Mouse (Mus musculus) ovary, postnatal 14 days (tissue): ENCODE results near the gene Unk.
"Not testable (repeated sequence)": the region's sequence is repeated elsewhere in the genome, so short reads cannot be mapped to it uniquely, and the experiment has no call there.

Experiments
- DNase-seq: peaks from one replicate; pipeline ENCODE4 v3.0.0; 2022; ENCODE audit warnings: low spot score

Unk gene

DNA sequence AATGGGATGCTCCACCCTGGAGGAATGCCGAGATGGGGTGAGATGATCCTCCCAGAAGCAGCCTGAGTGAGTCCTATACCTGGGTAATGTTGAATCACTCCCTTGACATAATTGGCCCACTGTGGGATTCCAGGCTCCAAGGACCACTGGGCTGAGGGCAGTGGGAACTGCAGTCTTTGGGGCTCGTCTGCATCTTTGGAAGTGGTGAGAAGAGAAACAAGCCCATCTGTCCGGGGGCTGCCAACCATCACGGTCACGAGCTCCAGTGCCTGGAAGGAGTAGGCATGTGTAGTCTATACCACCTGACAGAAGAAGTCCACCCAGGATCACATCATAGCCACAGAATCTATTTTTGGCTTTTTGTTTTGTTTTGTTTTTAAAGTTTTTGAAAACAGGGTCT, 19.2 kb upstream of the Unk start:
- DNase-seq, result no peak

DNA sequence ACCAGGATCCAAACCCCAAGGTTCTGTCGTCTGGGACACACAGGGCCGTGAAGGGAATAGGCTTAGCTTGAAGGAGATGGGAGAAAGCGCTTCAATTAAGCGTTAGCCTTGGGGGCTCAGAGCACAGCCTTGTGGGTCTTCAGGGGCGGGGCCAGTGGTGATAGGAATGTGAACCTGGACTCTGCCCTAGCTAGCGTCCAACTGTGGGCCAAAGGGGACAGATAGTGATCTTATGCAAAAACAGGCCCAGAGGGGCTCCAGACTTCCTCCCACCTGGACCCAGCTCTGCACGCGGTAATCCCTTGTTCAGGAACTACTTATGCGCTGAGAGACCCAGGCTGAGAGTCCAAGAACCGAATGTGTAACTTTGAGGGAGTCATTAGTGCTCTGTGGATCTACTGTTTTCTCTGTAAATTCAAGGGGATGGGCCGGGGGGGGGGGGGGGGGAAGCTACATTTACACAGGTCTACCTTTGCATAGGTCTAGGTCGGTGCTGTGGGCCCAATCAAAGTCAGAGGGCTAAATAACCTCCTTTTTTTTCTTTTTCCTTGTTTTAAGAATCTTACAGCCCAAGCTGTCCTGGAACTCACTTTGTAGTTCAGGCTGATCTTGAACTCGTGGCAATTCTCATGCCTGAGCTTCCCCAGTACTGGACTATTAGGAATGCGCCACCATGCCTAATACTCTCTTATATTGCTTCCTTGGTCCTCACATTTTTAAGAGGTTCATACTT, 18.4 kb upstream of the Unk start:
- DNase-seq, result no peak

DNA sequence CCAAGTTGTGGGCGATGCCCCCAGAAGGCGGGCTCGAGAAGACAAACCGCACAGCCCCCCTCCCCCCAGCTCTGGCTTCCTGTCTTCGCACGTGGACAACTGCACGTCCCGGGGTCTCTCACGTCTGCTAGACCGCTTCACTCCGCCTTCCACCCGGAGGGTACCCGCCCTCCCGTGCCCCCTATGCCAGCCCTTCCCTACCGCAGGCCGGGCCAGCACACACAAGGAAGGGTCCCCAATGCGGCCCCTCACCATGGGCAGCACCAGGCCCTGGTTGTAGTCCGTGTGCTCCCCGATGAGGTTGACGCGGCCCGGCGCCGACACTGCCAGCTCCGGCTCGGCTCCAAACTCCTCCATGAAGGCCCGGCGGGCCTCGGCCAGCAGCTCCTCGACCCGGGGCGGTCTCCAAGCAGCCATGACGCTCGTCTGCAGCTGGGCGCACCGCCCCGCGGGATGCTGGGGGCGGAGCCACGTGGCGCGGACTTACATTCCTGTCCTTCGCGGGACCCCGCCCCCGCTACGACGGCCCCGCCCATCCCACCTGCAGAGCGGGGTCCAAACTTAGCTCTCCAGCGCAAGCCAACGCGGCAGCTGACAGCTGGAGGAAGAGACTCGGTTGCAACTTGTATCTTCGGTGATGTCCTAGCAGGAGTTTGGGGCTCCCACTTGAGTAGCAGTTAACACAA, 17.7 kb upstream of the Unk start, which contains the start of gene Galk1:
TSS of gene Galk1 (minus strand) at position 458 of the 686 bp plus-strand sequence.
- peak; percentile 81 for DNase-seq

DNA sequence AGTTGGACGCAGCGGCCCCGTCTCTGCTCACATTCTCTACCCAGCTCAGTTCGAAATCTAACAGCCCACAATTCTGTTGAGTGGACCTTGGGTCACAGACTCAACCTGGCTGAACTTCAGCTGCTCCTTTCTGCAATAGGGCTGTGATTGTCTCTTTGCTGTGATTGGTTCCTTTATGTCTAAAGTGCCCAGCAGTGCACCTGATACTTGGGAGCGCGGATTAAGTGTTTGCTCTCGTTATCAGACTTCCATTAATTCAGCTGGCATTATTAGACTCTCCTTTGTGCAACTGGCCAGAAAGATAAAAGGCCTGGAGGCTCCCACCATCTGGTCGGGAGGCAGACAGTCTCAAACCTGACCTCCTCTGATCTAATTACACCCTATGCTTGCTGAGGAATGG, 15.3 kb upstream of the Unk start:
- DNase-seq, result no peak

DNA sequence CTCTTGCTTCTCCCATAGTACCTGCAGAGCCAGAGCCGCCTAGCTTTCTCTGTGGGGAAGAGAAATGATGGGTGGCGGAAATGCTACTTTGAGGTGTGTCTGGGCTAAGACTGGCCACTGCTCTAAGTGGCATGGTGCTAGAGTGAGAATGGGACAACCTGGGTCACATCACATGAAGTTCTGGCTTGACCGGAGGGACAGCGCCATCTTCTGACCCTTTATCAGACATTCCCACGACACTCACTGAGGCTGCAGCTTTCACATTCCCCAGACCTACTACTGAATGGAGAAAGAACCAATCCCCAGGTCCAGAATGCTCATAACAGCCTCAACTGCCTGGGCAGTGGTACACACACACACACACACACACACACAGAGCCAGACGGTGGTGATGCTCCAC, 12.0 kb upstream of the Unk start:
- no peak for DNase-seq

DNA sequence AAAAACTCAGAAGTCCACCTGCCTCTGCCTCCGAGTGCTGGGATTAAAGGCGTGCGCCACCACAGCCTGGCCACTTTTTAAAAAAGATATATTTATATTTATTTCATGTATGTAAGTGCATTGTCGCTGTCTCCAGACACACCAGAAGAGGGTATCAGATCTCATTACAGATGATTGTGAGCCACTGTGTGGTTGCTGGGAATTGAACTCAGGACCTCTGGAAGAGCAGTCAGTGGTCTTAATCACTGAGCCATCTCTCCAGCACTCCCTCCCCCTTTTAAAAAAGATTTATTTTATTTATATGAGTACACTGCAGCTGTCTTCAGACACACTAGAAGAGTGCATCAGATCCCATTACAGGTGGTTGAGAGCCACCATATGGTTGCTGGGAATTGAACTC, 11.3 kb upstream of the Unk start:
- DNase-seq, result not testable (repeated sequence)

DNA sequence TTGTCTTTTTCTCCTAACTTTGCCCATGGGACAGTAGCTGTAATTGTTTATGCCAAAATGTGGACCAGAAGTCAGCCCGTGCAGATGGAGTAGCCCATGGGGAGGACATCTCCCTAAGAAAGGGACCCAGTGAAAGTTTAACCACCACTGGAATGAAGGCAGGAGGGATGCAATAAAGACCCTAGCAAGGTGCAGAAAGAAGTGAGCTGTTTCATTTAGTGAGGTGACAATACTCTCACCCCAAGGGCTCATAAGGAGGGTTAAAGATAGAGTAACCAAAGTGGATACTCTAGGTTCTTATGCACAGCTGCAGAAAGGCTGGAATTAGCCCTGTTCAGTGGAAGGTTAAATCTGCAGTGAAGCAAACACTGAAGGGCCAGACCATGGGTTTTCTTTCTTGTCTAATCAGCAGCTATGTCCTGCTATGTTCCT, 10.7 kb upstream of the Unk start:
- DNase-seq, result no peak

DNA sequence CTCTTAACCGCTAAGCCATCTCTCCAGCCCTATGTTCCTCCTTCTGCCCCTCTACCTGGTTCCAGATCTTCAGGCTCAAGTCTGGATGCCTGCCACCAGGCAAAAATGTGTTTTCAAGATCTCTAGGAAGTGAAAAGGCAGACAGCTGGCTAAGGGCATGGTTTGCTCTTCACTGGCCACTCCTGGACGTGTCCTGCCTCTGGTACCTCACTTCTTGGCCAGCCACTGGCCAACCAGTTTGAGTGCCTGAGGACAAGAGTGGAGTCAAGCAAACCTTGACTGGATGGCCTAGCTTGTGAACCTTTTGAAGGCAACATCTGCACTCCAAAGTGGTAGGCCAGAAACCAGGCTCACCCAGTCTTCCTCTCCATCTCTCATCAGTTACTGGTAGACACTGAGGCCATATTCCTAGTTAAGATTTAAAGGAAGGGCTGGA, 10.1 kb upstream of the Unk start:
- no peak for DNase-seq

DNA sequence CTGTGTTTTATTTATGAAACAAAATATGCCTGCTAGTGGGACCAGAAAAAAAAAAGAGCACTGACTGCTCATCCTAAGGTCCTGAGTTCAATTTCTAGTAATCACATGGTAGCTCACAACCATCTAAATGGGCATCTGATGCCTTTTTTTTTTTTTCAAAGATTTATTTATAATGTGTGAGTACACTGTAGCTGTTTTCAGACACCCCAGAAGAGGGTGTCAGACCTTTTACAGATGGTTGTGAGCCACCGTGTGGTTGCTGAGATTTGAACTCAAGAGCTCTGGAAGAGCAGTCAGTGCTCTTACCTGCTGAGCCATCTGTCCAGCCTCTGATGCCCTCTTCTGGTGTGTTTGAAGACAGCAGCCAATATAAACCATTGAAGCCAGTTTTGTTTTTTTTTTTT, 9.6 kb upstream of the Unk start:
- DNase-seq, result no peak

DNA sequence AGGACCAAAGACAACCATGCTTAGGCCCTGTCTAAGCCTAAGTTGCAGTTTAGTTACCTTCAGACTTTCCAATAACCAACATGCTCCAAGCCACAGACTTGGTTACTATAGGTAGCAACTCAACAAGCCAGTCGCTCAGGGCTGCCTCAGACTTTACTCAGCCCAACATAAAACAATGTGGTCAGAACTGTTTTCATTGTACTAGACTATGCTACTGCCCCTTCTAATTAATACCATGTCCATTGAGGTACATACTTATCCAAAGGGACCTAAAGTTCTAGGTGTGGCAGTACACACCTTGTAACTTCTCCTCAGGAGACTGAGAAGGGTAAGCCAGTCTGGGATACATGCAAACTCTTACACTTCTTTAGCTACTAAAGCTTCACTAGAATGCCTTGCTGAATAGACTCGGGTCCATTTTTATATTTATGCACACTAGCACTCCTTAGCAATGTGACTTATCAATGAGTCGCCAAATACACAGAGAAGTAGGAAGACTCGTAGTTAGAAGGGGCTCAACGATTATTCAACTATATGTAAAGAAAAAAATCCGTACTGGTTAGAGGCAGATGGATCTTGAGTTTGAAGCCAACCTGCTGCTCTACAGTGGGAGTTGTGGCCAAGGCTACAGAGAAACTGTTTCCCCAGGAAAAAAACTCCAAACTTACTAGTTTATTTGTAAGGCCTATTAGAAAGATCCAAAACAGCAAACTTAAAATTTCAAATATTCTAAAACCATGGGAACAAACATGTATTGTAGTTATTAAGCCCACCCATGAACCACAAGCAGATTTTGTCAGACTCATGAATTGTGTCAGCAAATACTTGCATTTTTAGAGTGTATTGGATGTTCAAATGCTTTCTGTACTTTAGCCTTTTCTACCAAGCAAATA, 8.5 kb upstream of the Unk start:
- no peak for DNase-seq

DNA sequence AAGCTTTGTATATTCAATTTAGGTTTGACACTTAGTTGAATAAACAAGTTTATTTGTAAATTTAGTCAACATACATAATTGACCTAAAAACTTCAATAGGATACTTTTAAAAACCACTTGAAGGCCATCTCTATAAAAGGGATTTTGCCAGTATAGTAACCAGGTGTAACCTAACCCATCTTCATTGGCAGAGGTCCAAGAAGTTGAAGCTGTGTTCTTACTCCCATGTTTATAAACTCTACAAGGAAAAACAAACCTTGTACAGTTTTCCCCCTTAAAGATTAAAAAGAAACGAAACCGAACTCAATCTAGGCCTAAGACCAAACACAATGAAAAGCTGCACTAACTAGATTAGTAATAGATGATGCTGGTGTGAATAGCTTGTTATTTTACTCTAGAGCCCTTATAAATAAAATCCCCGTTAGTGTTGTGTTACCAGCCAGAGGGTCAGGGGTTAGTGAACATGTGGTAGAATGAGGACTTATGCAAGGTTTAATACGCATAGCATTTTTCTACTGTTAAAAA, 7.8 kb upstream of the Unk start:
- DNase-seq, result no peak

DNA sequence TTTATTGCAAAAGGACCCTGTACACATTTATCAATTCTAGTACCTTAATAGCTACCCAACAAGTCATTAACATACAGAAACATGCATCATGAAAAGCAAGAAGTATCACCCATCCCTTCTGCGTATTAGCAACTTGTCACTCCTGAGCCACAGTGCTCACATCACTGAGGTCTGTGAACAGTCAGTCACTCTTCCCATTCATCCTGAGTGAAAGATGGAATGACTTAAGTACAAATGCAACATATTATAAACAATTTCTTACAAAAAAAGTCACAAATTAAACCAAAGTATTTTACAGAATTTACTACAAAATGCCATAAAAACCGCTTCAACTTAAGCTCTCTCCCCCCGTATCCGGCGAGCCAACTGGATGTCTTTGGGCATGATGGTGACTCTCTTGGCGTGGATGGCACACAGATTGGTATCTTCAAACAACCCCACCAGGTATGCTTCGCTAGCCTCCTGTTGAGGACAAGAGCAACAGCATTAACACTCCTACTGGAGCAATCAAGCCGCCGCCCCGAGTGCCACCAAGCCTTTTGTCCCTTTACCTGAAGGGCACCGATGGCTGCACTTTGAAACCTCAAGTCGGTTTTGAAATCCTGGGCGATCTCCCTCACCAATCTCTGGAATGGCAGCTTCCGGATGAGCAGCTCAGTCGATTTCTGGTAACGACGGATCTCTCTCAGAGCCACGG, 6.9 kb upstream of the Unk start:
- DNase-seq, result not testable (repeated sequence)

DNA sequence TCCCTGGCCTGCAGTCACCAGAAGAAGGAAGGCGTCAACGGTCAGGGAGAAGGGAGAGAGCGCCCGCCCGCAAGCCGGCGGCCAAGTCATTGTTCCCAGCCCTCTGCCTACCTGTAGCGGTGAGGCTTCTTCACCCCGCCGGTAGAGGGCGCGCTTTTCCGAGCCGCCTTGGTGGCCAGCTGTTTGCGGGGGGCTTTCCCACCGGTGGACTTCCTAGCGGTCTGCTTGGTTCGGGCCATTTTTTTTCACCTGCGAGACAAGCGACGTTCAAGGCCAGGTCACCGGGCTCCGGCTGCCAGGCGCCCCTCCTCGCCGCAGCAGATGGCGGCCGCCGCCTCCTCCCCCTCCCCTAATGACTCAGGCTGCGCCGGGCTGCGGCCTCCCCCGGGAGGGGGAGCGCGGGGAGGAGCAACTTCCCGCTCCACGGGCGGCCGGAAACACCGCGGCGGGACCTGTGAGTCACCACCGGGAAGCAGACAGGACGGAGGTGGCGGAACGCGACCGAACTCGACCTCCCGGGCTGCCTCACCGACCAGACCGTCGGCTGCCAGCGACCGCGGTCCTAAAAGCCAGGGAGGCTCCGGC, 6.3 kb upstream of the Unk start:
- peak; percentile 68 for DNase-seq

DNA sequence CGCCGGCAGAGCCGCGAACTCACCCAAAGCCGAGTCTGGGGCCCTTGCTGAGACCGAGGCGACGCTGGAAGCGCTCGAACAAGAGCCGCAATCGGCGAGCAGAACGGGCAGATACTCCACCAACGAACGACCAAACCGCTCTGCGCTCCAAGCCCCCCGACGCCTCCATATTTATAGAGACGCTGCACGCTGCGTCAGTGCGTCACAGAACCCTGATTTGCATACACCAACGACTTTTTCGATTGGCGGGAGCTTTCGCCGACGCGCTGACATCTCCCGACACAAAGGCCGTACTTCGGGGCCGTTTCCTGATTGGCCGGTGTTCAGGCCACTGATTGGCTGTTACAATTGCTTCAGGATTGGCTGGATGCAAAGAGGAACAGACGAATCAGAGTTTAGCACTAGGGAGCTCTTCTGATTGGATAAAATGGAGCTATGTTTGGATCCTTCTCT, 5.7 kb upstream of the Unk start:
- peak; percentile 97 for DNase-seq

DNA sequence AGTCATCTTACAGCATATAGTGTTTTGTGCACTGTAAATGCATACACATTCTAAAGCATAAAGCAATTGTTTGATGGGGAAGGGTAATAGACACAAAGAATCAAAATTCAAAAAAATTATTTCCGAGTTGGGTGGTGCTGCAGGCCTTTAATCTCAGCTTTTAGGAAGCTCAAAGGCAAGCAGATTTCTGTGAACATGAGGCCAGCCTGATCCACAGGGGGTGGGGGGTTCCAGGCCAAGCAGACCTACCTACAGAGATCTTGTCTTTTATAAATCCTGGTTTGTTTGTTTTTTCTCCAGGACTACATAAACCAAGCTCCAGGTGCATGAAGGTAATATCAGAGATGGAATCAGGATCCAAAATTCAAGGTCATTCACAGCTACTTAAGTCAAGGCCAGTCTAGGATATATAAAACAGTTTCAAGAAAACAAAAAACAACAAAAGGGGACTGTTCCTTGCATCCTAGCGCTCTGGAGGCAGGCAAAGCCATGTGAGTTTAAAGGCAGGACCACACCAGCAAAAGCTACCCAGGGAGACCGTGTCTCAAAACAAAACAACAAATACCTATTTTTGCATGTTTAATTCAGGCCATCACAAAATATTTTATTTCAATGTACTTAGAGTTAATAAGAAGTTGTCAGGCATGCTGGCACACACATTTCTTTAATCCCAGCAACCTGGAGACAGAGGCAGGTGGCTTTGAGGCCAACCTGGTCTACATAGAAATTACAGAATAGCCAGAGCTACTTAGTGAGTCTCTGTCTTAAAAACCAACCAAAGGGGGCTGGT, 4.9 kb upstream of the Unk start:
- DNase-seq, result no peak

DNA sequence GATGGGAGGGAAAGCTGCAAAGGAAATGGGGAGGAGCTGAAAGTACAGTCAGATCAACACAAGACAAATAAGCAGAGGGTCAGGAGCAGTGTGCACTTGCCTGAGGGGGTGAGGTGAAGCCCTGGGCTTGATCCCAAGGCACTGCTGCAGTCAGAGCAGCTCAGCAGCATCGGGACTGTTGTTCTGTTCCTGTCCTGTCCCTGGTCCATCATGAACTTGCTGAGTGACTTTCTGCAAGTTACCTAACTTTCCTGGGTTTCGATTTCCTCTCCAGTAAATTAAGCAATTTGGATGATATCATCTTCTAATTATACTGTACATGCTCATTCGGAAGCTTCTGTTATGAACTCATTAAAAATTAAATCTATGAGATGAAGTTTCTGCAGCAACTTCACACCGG, 2.4 kb upstream of the Unk start, which contains the start of gene H3f3b:
TSS of gene H3f3b (minus strand) at position 207 of the 400 bp plus-strand sequence.
- DNase-seq, result no peak

DNA sequence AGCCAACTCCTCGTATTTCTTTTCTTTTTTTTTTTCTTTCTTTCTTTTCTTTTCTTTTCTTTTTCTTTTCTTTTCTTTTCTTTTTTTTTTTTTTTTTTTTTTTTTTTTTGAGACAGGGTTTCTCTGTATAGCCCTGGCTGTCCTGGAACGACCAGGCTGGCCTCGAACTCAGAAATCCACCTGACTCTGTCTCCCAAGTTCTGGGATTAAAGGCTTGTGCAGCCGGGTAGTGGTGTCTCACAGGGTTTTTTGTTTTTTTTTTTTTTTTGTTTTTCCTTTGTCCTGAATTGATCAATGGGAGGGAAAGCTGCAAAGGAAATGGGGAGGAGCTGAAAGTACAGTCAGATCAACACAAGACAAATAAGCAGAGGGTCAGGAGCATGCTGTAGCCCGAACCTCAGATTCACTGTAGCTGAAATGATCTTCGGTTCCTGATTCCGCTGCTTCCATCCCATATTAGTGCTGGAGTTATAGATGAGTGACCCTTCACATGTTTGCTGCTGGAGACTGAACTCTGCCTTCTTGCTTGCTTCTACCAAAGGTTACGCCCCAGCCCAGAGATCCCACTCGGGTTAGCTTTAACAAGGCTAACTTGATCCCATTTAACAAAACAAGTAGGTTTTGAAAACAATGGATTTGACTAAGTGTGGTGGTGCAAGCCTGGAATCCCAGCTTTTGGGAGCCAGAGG, 1.8 kb upstream of the Unk start:
- no peak for DNase-seq

DNA sequence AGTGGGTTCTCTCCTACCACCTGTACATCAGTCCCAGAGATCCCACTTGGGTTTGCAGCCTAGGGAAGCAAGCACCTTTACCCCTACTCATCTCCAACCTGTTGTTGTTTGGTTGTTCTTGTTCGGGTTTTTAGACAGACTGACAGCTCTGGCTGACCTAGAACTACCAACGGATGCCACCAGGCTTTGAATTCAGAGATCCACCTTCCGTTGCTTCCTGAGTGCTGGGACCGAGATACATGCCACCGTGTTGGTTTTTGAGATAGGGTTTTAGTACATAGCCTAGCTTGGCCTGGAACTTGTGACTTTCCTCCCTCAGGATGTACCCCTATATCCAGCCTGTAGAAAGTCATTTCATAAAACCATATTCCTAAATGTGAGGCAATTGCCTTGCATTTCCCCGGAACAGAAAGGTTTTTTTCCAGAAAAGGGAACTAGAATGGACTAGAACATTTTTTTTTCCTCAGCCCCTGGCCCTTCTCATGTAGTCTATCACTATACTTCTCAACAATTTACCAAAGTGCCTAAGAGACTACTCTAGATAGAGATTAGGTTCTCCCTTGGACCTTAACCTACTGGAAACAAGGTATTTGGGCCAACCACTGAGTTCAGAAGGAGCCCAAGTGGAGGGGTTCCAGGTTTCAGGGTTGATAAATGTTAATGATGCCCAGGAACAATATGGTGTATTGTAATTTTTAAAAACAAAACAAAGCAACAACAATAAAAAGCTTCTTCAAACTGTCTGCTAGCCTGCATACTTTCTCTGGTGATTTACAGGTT, 846 bp upstream of the Unk start:
- no peak for DNase-seq
